Mouse (Mus musculus) right cerebral cortex, postnatal 36 days (tissue): ENCODE measurements at regions not wholly inside any gene's neighbourhood (a gene's known extent, or its start where the extent isn't known, plus 50 kb on each side); places are given as distances from the start of the nearest gene placed in this dataset.

ENCODE experiments used
- DNase-seq, 2 experiments: peaks; one replicate each; pipeline ENCODE4 v3.0.0; 2022; ENCODE audit warnings: low spot score in 2 of 2, mixed read lengths in 1 of 2

GRCm38 (mm10) chr16:27507212-27507611, 118.5 kb downstream of the Ccdc50 start:
- no peak for DNase-seq

- peak; percentile 77 to 87 for DNase-seq
Measured at GRCm38 (mm10) chr16:27523527-27524121, 135.0 kb downstream of the Ccdc50 start.

- DNase-seq: no peak
Measured at GRCm38 (mm10) chr16:27526669-27527068, 138.0 kb downstream of the Ccdc50 start.

- DNase-seq: no peak
Measured at GRCm38 (mm10) chr16:27530634-27531033, 142.0 kb downstream of the Ccdc50 start.
